Mouse (Mus musculus) lung, adult 2 months (tissue): ENCODE data around the gene Igfbp4.

ENCODE experiments used
- CTCF ChIP-seq: fragments of 200-500 bp; IDR thresholded peaks from 2 replicates; pipeline ENCODE4 v1.5.1; 2011; ENCODE audit warnings: mild to moderate bottlenecking, low read length, control low read depth; ENCODE audit not compliant: insufficient read depth
- POLR2A ChIP-seq: fragments of 200-500 bp; IDR thresholded peaks from 2 replicates; pipeline ENCODE4 v1.6.1; 2011; ENCODE audit warnings: low read depth, mild to moderate bottlenecking, control low read depth, low read length, borderline replicate concordance; ENCODE audit errors: extremely low read depth

DNA sequence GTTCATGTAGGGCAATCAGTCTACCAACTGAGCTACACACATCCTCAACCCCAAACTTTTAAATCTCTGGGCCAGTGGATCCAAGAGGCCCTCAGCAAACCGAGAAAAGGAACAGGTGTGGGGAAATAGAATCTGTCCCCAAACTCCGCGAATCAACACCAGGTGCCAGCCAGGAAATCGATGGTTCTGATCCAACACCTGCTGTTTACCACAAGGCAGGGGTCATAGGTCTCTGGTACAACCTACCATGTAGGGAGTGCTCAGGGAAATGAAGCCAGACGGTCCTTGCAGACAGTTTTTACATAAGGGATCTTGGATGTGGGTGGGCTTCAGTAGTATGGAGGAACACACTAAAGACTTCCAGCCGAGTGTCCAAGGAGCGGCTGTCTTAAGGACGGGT, 26.5 kb downstream of the Igfbp4 start:
- no peak for TF ChIP-seq POLR2A
- TF ChIP-seq CTCF: no peak
